Mouse (Mus musculus) gastrocnemius, adult 18-20 months (tissue): ENCODE measurements at regions not wholly inside any gene's neighbourhood (a gene's known extent, or its start where the extent isn't known, plus 50 kb on each side); places are given as distances from the start of the nearest gene placed in this dataset.

ENCODE experiments used
- DNase-seq: peaks from one replicate; pipeline ENCODE4 v3.0.0; 2021; ENCODE audit warnings: low spot score

DNA sequence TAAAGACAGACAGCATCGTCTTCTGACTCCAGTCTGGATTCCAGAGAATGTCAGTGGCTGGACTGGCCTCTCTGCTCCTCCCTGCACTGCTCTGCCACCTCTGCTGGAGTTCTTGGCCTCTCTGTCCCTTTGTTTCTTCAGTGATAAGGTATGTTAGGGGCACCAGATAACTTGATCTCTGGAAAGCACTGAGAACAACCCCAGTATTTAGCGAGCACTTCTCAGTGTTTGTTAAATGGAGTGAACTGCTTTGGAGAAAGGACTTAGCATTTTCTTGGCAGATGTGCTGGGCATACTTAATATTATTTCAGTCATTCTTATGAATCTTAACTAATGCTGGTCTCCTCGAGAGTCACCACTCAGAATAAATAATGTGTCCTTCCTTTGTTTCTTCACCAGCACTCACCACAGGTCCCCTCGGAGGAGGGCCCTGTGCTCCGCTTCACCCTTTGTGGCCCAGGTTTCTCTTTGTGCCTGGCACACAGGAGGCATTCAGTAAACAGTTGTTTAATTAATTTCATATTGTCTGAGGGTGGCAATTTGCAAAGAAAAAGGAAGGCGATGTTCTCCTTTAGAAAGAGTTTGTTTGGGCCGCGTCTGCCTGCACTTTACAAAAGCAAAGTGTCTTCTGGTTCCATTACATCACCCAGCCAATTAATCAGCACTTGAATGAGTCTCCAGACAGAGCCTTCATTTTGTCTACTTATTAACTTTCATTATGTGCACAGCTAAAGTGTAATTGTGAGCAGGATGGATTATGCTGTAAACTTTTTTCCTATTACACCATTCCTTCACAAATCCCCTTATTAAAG lies 307.1 kb upstream of the Adamts16 start:
- DNase-seq = no peak

DNA sequence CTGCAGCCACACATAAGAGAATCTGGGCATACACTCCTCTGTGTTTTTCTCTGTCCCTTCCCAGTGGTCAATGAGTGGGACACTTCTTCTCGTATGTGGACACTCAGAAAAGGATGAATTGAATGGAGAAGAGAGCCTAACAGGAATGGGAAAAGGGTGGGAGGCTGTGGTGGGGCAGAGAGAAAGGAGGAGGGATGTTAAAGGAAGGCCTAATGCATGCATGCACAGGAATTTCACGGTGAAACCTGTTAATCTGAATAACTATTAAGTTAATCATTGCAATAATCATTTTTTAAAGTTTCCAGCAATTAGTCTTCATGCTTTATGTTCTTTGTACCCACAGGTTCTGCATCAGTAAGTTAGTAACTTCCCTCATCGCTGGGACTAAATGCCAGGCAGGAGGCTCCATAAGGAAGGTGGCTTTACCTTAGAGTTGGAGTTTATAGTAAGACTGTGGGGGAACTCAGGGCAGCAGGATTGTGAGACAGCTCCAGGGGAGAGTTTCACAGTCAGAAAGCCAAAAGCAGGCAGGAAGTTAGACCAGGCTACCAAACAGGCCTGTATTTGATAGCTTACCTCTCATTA lies 305.3 kb upstream of the Adamts16 start:
- no peak for DNase-seq

DNA sequence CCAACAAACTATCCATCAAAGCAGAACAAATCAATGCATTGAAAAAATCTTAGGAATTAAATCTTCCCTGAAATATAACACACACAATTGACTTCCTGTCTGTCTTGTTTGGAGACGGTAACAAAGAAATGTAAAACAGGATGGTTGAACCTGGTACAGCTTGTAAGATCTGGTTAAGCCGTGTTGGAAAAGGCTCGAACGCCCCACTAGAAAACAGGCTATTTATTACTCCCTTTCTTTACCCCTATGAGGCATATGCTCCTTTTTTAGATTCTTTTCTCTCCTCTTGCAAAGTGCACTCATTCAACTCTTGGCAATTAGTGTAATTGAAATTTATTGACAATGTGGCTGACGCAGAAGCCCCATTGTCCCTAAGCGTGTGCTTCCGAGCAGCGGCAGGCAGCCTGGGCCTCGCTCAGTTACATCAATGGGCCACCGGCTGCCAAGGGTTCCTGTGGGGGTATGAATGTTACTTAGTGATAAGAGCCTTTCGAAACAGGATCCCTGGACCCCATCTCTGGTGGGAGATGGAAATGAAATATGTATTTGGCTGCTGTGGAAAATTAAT lies 297.2 kb upstream of the Adamts16 start:
- DNase-seq = no peak

DNA sequence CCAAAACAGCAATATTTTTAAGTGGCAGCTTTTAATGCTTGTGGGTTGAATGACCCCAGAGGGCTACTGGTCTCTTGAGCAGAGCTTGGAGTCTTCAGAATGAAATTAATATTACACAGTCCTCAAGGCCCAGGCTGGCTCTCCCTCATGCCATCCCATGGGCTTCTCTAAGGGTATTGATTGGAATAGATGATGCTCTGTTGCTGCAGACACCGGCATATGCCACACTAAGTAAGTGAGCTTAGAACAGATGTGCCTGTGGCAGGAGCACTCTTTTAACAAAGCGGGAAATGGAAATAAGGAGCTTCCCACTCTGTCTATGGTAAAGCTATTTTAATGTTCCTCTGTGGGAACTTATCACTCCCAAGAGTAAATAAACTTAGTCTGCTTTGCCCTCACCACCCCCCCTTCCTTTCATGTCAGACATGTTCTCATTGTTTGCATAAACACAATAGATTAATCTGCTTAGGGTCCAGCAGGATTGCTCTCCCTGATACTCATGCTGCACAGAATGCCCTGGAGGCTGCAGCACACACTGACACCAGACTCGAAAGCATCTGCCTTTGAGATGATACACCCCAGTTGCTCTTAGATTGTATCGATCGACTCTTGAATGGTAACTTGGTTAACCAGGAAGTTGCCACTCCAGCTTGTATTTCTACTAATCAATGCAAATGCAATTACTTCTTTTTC lies 294.5 kb upstream of the Adamts16 start:
- no peak for DNase-seq

DNA sequence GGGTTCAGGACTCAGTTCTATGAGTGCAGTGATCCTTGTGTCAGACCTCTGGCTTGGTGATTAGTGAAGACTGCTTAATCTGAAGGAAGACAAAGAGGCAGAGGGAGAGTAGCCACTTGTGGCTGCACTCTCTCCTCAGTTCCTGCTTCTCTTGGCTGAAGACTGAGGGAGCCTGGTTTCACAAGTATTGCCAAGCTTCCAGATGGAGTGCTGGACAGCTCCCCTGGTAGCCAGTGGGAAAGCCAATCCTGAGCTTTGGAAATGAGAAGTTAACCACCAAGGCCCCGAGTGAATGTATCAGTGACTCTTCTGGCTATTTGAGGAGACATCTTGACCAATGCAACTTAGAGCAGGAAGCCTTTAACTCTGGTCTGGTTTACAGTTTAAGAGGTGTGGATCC lies 279.9 kb upstream of the Adamts16 start:
- DNase-seq = no peak

DNA sequence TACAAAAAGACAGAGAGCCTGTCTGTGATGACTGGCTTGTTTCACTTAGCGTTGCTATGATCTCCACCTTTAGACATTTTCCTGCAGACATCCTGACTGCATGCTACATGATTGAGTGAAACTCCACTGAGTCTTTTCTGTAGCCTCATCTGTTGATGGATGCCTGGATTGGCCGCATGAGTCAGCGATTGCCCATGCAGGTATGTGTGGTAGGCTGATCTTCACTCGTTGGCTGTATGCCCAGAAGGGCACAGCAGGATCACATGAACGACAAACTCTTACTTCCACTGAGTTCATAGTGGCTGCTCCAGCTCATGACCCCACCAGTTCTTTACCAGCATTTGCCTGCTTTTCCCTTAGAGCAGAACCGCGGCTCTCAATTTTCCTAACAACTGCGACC lies 266.6 kb upstream of the Adamts16 start:
- DNase-seq = no peak

DNA sequence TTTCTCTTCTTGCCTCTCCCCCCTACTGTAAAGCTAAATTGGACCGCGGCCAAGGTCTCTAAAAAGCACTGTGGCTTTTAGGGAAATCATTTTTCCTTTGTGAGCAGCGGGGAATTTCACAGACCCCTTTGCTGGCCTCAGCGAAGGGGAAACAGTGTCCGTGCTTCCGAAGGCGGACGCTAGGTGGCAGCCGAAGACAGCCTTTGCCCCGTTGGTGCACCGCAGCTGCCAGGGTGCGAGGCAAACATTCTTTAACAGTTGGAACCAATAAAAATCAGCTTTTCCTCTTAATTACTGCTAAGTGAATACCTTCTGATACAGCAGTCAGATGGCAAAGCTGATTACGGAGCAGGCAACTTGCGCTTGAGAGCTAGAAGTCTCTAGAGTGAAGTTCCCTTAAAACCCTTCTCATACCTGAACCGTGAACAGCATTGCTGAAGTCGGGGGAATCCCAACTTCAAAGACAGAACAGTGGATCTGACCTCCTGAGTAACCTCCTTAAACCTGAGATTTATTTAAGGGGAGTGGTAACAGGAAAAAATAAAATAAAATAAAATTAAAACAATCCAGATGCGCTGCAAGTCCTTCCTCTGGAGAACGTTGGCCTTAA lies 263.7 kb upstream of the Adamts16 start:
- peak; percentile 12 for DNase-seq

DNA sequence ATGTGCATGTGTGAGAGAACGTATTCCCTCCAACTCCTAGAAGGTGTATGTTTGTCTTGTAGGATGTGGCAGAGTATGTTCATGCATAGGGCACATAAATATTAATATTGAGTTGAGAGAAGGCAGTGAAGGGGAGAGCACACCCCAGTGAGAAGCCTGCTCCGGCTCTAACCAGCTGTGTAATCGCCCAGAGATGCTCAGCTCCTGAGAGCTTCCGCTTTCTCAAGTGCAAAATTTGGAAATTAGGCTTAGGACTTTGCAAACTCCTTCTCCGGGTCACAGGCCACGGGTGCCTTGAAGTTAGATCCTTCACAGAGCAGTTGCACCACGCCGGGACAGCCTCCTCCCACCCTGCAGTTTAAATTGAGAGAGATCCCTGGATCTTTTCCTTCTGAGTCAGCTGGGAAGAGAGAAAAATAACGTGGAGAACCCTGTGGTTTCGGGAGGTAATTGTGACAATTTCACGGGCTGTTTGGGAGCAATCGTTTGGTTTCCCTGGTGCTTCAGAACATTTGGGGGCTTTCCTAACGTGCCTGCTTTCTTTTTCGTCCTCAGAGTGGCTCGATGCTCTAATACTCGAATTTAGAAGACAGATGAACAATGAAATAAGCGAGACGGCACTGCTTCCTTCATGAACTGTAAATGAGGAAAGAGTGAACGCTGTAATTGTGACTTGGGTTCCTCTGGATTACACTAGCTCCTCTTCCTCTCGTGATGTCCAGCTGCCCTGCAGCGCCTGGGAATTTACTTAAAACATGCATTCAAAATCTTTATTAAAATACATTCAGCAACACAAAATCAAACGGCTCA lies 263.0 kb upstream of the Adamts16 start:
- DNase-seq = no peak

DNA sequence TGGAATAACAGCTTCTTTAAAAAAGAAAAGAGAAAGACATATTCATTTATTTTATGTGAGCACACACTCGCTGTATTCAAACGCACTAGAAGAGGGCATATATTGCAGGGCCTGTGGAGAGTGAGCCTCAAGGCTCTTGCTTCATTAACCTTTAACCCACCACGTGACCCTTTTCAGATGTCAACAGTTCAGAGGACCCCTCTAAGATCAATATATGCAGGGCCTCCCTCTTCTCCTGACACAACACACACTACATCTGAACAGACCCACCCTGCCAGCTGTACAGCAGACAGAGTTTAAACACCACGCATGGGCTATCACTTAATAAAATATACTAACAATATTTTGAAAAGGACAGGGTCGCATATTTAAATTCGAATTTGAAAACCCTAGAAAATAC lies 242.7 kb upstream of the Adamts16 start:
- no peak for DNase-seq

DNA sequence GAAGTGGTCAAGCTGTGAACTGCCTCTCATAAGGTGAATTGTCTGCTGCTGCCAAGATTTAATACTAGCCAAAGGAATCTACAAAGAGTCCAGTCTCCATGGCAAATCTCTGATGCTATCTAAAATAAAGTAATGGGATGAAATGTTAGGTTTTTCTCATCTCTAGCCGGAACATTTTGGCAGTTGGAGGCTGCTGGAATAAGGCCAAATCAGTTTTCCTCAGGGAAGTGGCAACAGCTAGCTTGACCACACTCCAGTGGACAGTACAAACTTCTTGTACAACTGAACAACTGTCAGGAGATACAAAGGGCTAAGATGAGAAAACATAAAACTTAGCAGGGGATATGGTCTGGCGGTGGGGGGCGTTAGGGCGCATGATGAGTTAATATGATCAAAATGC lies 234.3 kb upstream of the Adamts16 start:
- no peak for DNase-seq

DNA sequence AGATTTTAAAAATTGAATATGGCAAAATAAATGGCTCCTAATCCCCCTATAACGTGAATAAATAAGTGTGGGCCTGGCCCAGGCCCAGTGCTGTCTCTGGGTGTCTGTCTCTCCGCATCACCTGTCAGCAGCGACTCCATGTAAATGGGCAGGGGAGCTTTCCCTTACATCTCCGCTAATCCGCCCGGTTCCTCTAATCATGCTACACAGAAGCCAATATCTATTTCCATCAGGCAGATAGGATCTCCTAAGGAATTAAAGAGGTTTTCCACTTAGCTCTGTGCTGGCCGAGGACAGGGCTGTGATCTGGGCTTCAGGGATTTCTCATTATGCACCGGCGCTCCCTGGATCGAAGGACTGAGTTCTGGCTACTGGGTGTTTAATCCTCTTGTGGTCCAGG lies 232.4 kb upstream of the Adamts16 start:
- DNase-seq = no peak

DNA sequence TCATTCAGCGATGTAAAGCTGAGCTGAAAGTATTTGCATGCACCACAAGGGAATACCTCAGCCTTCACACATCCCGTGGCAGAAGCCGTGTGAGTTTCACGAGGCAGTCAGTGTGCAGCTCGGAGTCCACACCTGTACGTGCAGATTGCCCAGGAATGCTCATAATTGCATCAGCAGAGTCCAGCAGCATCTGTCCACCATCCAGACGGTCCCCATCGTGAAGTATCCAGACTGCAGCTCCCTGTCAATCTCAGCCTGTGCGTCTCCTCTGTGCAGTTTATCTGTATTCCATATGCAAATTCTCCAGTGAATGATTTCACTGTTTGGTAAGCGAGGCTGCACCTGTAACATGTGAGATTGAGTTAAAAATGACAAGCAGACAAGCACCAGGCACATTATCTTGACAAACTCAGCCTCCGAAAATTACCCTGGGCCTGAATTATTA lies 227.2 kb upstream of the Adamts16 start:
- DNase-seq = no peak

DNA sequence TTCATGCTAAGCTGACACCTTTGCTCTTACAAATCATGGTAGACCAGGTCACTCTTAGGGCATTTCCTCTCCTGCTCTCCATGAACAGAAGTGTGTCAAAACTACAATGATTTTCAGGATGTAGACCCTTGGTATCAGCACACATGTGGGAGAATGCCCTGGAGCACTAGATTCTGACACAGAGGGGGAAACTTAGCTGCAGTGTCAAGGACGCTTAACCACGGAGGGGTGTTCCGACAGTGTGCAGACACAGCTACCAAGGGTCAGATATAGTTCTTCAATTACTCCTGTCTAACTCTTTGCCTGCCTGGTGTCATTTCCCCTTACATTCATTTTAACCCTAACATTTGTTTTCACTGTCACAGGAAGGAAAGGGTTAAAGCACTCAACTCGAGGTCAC lies 226.4 kb upstream of the Adamts16 start:
- no peak for DNase-seq

DNA sequence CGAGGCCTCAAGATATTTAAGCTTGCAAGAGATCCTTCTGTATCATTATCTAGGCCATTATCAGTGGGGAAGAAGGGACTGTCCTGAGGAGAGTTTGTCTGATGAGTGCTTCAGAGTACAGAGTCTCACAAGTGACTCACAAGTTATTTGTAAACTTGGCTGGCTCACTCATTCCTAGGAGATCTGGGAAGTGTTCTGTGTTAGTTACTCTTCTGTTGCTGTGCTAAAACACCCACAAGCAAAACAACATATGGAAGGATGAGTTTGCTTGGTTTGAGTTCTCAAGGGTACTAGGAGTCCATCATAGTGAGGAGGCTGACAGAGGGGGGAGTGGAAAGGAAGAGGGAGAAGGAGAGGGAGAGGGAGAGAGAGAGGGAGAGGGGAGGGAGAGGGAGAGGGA lies 224.0 kb upstream of the Adamts16 start:
- no peak for DNase-seq

DNA sequence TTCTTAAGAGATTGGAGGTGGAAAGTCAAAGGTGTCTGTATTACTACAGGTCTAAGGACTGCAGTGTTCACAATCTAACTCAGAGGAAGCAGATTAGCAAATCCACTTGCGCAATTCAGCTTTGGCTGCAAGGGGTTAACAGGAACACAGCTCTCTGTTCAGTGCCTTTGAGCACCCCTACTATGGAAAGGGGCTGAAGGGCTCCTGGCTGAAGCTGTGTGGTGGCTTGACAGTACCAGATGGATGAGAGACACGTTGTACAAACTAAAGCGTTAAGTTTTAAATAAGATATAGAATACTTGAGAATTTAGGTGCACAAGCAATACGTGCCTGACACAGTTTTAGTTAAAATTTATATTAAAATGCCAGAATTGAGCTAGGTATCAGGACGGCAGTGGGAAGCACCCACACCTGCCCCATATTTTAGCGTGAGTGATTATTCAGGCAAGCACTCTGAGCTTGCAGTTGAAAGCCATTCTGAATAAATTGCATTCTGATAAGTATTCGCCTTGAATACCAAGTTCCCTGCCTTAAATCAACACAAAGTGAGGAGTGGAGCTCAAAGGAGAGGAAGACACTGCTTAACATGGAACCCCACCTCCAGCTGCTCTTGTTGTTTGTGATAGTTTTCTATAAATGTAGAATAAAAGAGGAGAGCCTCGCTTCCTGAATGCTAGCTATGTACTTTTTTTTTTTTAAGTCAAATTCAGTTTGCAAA lies 223.1 kb upstream of the Adamts16 start:
- no peak for DNase-seq

DNA sequence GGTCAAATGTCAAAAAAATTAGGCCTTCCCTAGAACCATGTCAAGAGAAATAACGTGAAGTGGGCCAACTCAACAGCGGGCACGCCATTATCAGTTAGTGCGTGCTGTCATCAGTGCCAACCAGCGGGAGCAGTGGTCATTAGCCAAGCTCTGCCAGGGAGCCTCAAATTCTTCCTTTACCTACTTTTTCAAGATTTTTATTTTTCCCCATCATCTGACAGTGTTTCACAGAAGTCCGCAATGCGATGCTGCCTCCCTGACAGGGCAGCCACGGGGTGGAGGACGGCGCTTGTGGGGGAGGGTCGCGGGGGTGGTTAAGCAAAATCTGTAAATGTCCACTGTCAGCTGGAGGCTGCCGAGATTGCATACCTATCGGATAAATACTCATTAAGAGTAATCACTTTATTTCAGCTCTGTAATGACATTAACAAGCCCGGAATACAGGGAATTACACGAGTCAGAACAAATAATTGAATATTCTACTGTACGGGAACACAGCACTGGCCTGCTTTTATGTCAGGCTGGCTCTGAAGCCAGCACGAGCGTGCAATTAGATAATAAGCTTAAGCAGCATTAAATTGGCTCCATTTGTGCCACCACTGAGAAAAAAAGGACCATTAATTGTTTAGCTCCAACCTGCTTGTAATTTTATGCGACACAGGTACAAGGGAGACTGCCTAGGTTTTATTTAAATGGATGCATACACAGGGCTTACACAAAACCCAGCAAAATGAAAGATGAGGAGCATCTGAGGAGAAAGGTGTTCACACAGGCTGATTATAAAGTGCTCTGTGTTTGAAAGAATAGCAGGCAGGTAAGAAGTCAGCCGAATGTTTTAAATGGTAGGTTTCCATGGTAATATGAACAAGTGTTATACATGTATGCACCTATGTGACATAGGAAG lies 212.0 kb upstream of the Adamts16 start:
- no peak for DNase-seq

DNA sequence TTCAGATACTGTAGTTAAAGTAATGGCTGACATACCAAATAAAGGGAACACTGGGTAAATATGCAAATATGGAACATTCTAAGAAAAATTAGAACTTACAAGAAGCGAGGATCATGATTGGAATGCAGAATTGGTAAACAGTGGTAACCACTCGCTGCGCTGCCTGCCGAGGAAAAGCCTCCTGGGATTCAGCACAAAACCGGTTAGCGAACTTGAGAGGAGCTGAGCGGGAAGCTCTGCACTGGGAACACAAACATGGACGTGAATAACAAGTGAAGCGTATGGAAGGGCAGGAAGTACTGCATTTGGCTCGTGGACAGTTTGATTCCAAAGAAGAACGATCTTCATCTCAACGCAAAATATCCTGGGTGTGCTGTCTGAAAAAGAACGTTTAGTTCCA lies 209.0 kb upstream of the Adamts16 start:
- DNase-seq = no peak

DNA sequence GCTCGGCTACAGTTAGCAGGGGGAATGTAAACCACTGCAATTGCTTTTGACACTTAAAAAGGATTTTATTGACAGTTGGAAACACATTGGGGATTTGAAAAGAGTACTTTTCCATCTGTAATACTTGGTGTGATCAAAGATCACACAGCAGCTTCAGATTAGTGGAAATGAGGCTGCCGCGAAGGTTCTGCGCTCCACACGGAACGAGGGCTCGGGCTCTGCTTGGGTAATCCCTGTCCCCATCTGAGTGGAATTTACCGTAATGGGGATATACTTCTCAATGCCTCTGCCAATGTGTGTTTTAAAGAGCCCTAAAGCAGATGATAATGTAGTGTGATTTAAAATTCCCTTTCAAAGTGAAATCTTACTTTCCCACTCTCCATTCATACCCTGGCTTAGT lies 194.4 kb upstream of the Adamts16 start:
- no peak for DNase-seq

DNA sequence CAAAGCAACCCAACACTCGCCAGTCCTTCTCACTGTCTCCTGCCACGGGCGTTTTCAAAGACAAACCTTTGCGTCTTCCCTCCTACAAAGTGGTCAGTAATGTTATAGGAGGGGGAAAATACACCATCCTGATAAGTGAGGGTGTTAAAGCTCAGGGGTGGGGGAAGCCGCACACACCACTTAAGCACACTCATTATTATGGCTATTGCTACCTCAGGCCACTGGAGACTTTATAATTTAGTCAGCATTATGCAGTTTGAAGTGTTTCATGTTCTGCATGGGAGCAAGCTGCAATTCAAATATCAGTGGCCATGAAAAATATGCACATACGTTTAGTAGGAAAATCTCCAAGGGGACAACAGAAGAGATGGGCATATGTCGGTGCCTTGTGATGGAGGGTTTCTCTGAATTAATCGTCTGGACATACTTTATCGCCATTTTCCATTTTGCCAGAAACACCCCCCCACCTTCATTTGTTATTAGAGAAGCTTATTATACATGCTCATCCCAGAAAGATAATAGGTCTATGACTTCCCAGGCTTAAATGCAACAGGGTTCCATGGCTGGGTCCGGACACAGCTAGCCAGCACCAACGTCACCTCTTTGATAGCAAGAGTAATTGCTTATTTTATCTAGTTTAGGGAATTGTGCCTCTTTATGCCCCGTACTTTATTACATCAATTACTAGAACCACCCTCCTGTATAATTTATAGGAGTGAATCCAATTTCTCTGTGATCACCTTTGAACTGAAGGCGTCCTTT lies 193.5 kb upstream of the Adamts16 start:
- no peak for DNase-seq
